Mouse (Mus musculus): ENCODE results near the gene Lbp. TPM values are rescaled to one million over a fixed set of nuclear protein-coding genes. Genes with fewer than 3 reads are reported as not detected.

The Lbp gene
- 0.96 TPM for polyA plus RNA-seq (2017; shearing (Covaris generic))

DNA sequence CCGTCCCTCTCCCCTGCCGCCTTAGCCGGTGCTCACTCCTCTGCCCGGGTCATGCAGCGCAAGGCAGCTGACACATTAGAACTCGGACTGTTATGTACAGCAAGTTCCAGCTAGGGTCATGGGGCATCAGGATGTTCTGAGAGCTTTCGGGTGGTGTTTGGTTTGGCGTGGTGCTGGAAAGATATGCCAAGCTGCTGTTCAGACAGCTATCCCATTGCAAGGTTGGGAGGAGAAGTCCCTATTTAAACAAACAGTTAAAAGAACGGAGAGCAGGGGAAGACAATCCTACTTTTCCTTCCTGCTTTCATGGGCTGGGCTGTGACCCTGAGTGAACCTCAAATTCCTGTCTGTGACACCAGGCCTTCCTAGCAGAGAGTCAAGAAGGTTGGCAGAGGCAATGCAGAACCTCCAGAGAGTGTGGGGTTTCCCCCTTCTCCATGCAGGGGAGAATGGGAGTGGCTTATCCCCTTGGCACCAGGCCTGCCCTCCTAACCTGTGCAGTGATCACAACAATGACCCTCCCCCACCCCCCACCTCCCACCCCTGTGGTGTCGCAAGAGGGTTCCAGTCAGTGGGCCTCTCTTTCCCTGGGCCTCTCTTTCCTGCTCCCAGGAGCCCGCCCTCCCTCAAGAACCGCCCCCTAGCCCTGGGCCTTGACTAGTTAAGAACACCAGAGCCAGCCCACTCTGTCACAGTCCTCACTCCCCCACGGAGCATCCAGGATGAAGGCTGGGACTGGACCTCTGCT is at the start of gene Lbp:
Gene Lbp, plus strand, starts transcription at position 546 of the 748 bp plus-strand sequence.

GRCm38 (mm10) chr2:158258005-158258418 is 48.3 kb upstream of the Lbp start, which contains the start of gene Bpi:
Gene Bpi (plus strand): TSS chr2:158258094.

GRCm38 (mm10) chr2:158375443-158376122 is 69.3 kb downstream of the Lbp start, which contains the start of gene Snhg11:
Gene Snhg11 (plus strand): TSS chr2:158375638.

Other genes with a start within 250 kb of the Lbp start
- 0.79 TPM for gene Tgm2, start 160.1 kb upstream of the Lbp start, polyA plus RNA-seq (2017; shearing (Covaris generic))
- gene D630003M21Rik, start 77.3 kb upstream of the Lbp start, polyA plus RNA-seq (2017; shearing (Covaris generic)): 0.09 TPM
- not detected for gene Bpi, start 48.4 kb upstream of the Lbp start, polyA plus RNA-seq (2017; shearing (Covaris generic))
- gene Snhg11, start 69.1 kb downstream of the Lbp start, polyA plus RNA-seq (2017; shearing (Covaris generic)): not detected
- 44.5 TPM for gene Ralgapb, start 103.4 kb downstream of the Lbp start, polyA plus RNA-seq (2017; shearing (Covaris generic))
- 1.00 TPM for gene Adig, start 196.1 kb downstream of the Lbp start, polyA plus RNA-seq (2017; shearing (Covaris generic))
- gene Arhgap40, start 206.3 kb downstream of the Lbp start, polyA plus RNA-seq (2017; shearing (Covaris generic)): not detected

Data from effector memory CD4-positive, alpha-beta T cell, adult 7 months (primary cell).